Mouse (Mus musculus): ENCODE measurements at regions not wholly inside any gene's neighbourhood (a gene's known extent, or its start where the extent isn't known, plus 50 kb on each side); places are given as distances from the start of the nearest gene placed in this dataset.

GRCm38 (mm10) chr5:126724329-126724728 lies 517.3 kb upstream of the Tmem132c start:
- 87% methylated on average over 9 of the region's 9 CpGs for WGBS
- Histone ChIP-seq H3K27me3 (no peaks in the 10 kb centered on the region), H3K27ac (no peak overlapping the region), H3K9me3 (no peaks in the 10 kb centered on the region), H3K36me3 (no peaks in the 10 kb centered on the region), H3K4me3 (no peak overlapping the region), H3K4me1 (replicated peaks) (no peaks in the 10 kb centered on the region; the same call in 1 of the 2 replicates), H3K4me2 (no peak overlapping the region), H3K9ac (no peak overlapping the region)
- no peak for ATAC-seq (ENCODE audit: low FRiP score)

- H3K9me3 ChIP-seq: no peaks in the 10 kb centered on the region
- ATAC-seq (ENCODE audit: low FRiP score): no peak
- H3K27ac ChIP-seq: peak overlapping the region; percentile 86
- peak overlapping the region; percentile 24 for H3K4me3 ChIP-seq
- 0 out of 2 replicates have a peak, but pooled peaks cover 2% of the 10 kb centered on the region for H3K27me3 ChIP-seq
- WGBS: 2% methylated on average over 8 of the region's 15 CpGs
- peak overlapping the region; percentile 46 for H3K4me2 ChIP-seq
- peak overlapping the region; percentile 59; the same call in 1 of the 2 replicates for H3K9ac ChIP-seq
- H3K36me3 ChIP-seq: no peaks in the 10 kb centered on the region
- peaks cover 8% of the 10 kb centered on the region for H3K4me1 ChIP-seq (replicated peaks)
These were observed 508.1 kb upstream of the Tmem132c start for GRCm38 (mm10) chr5:126733470-126733869.

GRCm38 (mm10) chr5:126735733-126736132 lies 505.9 kb upstream of the Tmem132c start:
- Histone ChIP-seq H3K4me2 (no peak overlapping the region), H3K4me1 (replicated peaks) (peaks cover 13% of the 10 kb centered on the region), H3K9ac (no peak overlapping the region), H3K4me3 (no peak overlapping the region), H3K36me3 (no peaks in the 10 kb centered on the region), H3K27me3 (0 out of 2 replicates have a peak, but pooled peaks cover 2% of the 10 kb centered on the region), H3K27ac (no peak overlapping the region), H3K9me3 (no peaks in the 10 kb centered on the region)
- ATAC-seq (ENCODE audit: low FRiP score): no peak

GRCm38 (mm10) chr5:126737681-126738080 lies 503.9 kb upstream of the Tmem132c start:
- no peak for ATAC-seq (ENCODE audit: low FRiP score)
- Histone ChIP-seq H3K4me2 (no peak overlapping the region), H3K9ac (no peak overlapping the region), H3K27ac (no peak overlapping the region), H3K4me1 (replicated peaks) (peaks cover 15% of the 10 kb centered on the region), H3K36me3 (no peaks in the 10 kb centered on the region), H3K4me3 (no peak overlapping the region), H3K27me3 (0 out of 2 replicates have a peak, but pooled peaks cover 2% of the 10 kb centered on the region), H3K9me3 (no peaks in the 10 kb centered on the region)
- 69% methylated on average over 4 of the region's 4 CpGs for WGBS

- Histone ChIP-seq H3K27ac (no peak overlapping the region), H3K4me1 (replicated peaks) (peaks cover 12% of the 10 kb centered on the region; the same call in 1 of the 2 replicates), H3K4me3 (no peak overlapping the region), H3K4me2 (no peak overlapping the region), H3K36me3 (no peaks in the 10 kb centered on the region), H3K9ac (no peak overlapping the region), H3K9me3 (no peaks in the 10 kb centered on the region), H3K27me3 (0 out of 2 replicates have a peak, but pooled peaks cover 2% of the 10 kb centered on the region)
- WGBS: 46% methylated on average over 10 of the region's 10 CpGs
- no peak for ATAC-seq (ENCODE audit: low FRiP score)
These were observed 500.7 kb upstream of the Tmem132c start for GRCm38 (mm10) chr5:126740861-126741410.

GRCm38 (mm10) chr5:126755107-126755506 lies 486.5 kb upstream of the Tmem132c start:
- WGBS: 30% methylated on average over 1 of the region's 1 CpGs
- 0 out of 2 replicates have a peak, but pooled peaks cover 5% of the 10 kb centered on the region for H3K4me1 ChIP-seq (replicated peaks)
- H3K4me2 ChIP-seq: no peak overlapping the region
- no peak overlapping the region for H3K4me3 ChIP-seq
- no peak overlapping the region for H3K27ac ChIP-seq
- no peak for ATAC-seq (ENCODE audit: low FRiP score)
- H3K9ac ChIP-seq: no peak overlapping the region
- no peaks in the 10 kb centered on the region for H3K36me3 ChIP-seq
- H3K9me3 ChIP-seq: no peaks in the 10 kb centered on the region
- H3K27me3 ChIP-seq: no peaks in the 10 kb centered on the region

GRCm38 (mm10) chr5:126765037-126765707 lies 476.4 kb upstream of the Tmem132c start:
- H3K4me1 ChIP-seq (replicated peaks): peaks cover 21% of the 10 kb centered on the region
- no peak overlapping the region for H3K9ac ChIP-seq
- 0 out of 2 replicates have a peak, but pooled peaks cover 4% of the 10 kb centered on the region for H3K9me3 ChIP-seq
- 0 out of 2 replicates have a peak, but pooled peaks cover 5% of the 10 kb centered on the region for H3K27me3 ChIP-seq
- WGBS: 1% methylated on average over 4 of the region's 4 CpGs
- no peaks in the 10 kb centered on the region for H3K36me3 ChIP-seq
- H3K4me3 ChIP-seq: no peak overlapping the region
- no peak overlapping the region for H3K27ac ChIP-seq
- H3K4me2 ChIP-seq: no peak overlapping the region
- ATAC-seq (ENCODE audit: low FRiP score): peak; percentile 81

- H3K9me3 ChIP-seq: no peaks in the 10 kb centered on the region
- peak overlapping the region; percentile 58 for H3K9ac ChIP-seq
- no peak overlapping the region for H3K27ac ChIP-seq
- H3K36me3 ChIP-seq: no peaks in the 10 kb centered on the region
- peaks cover 21% of the 10 kb centered on the region for H3K4me1 ChIP-seq (replicated peaks)
- WGBS: 9% methylated on average over 11 of the region's 11 CpGs
- H3K4me2 ChIP-seq: peak overlapping the region; percentile 54
- peak overlapping the region; percentile 37 for H3K4me3 ChIP-seq
- ATAC-seq (ENCODE audit: low FRiP score): no peak
- 0 out of 2 replicates have a peak, but pooled peaks cover 5% of the 10 kb centered on the region for H3K27me3 ChIP-seq
These were observed 472.6 kb upstream of the Tmem132c start for GRCm38 (mm10) chr5:126769031-126769430.

GRCm38 (mm10) chr5:126787706-126788610 lies 453.6 kb upstream of the Tmem132c start:
- 6% methylated on average over 29 of the region's 29 CpGs for WGBS
- H3K9ac ChIP-seq: peak overlapping the region; percentile 39; the same call in 1 of the 2 replicates
- H3K9me3 ChIP-seq: no peaks in the 10 kb centered on the region
- peaks cover 15% of the 10 kb centered on the region for H3K4me1 ChIP-seq (replicated peaks)
- ATAC-seq (ENCODE audit: low FRiP score): no peak
- H3K27me3 ChIP-seq: peaks cover 32% of the 10 kb centered on the region
- peak overlapping the region; percentile 61 for H3K4me2 ChIP-seq
- peak overlapping the region; percentile 38 for H3K4me3 ChIP-seq
- no peaks in the 10 kb centered on the region for H3K36me3 ChIP-seq
- no peak overlapping the region for H3K27ac ChIP-seq

GRCm38 (mm10) chr5:126799698-126800279 lies 441.8 kb upstream of the Tmem132c start:
- Histone ChIP-seq H3K4me1 (replicated peaks) (no peaks in the 10 kb centered on the region), H3K4me3 (no peak overlapping the region), H3K4me2 (no peak overlapping the region), H3K9ac (no peak overlapping the region), H3K27ac (no peak overlapping the region), H3K36me3 (no peaks in the 10 kb centered on the region), H3K9me3 (no peaks in the 10 kb centered on the region), H3K27me3 (no peaks in the 10 kb centered on the region)
- 91% methylated on average over 8 of the region's 8 CpGs for WGBS
- no peak for ATAC-seq (ENCODE audit: low FRiP score)

- Histone ChIP-seq H3K36me3 (no peaks in the 10 kb centered on the region), H3K4me3 (no peak overlapping the region), H3K4me2 (no peak overlapping the region), H3K4me1 (replicated peaks) (no peaks in the 10 kb centered on the region), H3K9ac (no peak overlapping the region), H3K9me3 (0 out of 2 replicates have a peak, but pooled peaks cover 3% of the 10 kb centered on the region), H3K27ac (no peak overlapping the region), H3K27me3 (no peaks in the 10 kb centered on the region)
- no peak for ATAC-seq (ENCODE audit: low FRiP score)
These were observed 435.0 kb upstream of the Tmem132c start for GRCm38 (mm10) chr5:126806656-126807055.

- no peaks in the 10 kb centered on the region for H3K4me1 ChIP-seq (replicated peaks)
- H3K9ac ChIP-seq: no peak overlapping the region
- ATAC-seq (ENCODE audit: low FRiP score): no peak
- no peaks in the 10 kb centered on the region for H3K36me3 ChIP-seq
- 0 out of 2 replicates have a peak, but pooled peaks cover 3% of the 10 kb centered on the region for H3K9me3 ChIP-seq
- H3K4me2 ChIP-seq: no peak overlapping the region
- no peak overlapping the region for H3K4me3 ChIP-seq
- no peaks in the 10 kb centered on the region for H3K27me3 ChIP-seq
- H3K27ac ChIP-seq: no peak overlapping the region
These were observed 425.5 kb upstream of the Tmem132c start for GRCm38 (mm10) chr5:126816069-126816468.
